Mouse (Mus musculus) layer of hippocampus, adult 11-12 months (tissue): Measurements from ENCODE around the gene Ppip5k2.
"Not testable (repeated sequence)": the region's sequence is repeated elsewhere in the genome, so short reads cannot be mapped to it uniquely, and the experiment has no call there.

ENCODE experiments used
- DNase-seq: peaks from one replicate; pipeline ENCODE4 v3.0.0; 2022; ENCODE audit warnings: low spot score

The Ppip5k2 gene

GRCm38 (mm10) chr1:97769904-97770753 lies at the start of gene Ppip5k2, which contains the start of gene Gin1:
Gene Ppip5k2 (minus strand): TSS chr1:97770411.
Gene Gin1 (plus strand): TSS chr1:97770172.
- DNase-seq, result peak; percentile 94

GRCm38 (mm10) chr1:97809255-97809912 lies 39.2 kb upstream of the Ppip5k2 start:
- DNase-seq, result no peak

GRCm38 (mm10) chr1:97804520-97804919 lies 34.3 kb upstream of the Ppip5k2 start:
- no peak for DNase-seq

- no peak for DNase-seq
Measured at GRCm38 (mm10) chr1:97802207-97802902, 32.1 kb upstream of the Ppip5k2 start.

- DNase-seq, result no peak
Measured at GRCm38 (mm10) chr1:97795936-97796335, 25.7 kb upstream of the Ppip5k2 start.

GRCm38 (mm10) chr1:97794110-97794509 lies 23.9 kb upstream of the Ppip5k2 start:
- no peak for DNase-seq

GRCm38 (mm10) chr1:97788490-97788889 lies 18.3 kb upstream of the Ppip5k2 start:
- DNase-seq, result no peak

- no peak for DNase-seq
Measured at GRCm38 (mm10) chr1:97787674-97788073, 17.5 kb upstream of the Ppip5k2 start.

GRCm38 (mm10) chr1:97785685-97786393 lies 15.6 kb upstream of the Ppip5k2 start:
- no peak for DNase-seq

GRCm38 (mm10) chr1:97784928-97785327 lies 14.7 kb upstream of the Ppip5k2 start:
- no peak for DNase-seq

GRCm38 (mm10) chr1:97781674-97782073 lies 11.5 kb upstream of the Ppip5k2 start:
- no peak for DNase-seq

- DNase-seq, result no peak
Measured at GRCm38 (mm10) chr1:97773973-97774372, 3.8 kb upstream of the Ppip5k2 start.

GRCm38 (mm10) chr1:97773362-97773761 lies 3.2 kb upstream of the Ppip5k2 start:
- no peak for DNase-seq

- no peak for DNase-seq
Measured at GRCm38 (mm10) chr1:97771727-97772126, 1.5 kb upstream of the Ppip5k2 start.

- no peak for DNase-seq
Measured at GRCm38 (mm10) chr1:97771118-97771517, 907 bp upstream of the Ppip5k2 start.

GRCm38 (mm10) chr1:97769294-97769903 lies 812 bp downstream of the Ppip5k2 start:
- no peak for DNase-seq

GRCm38 (mm10) chr1:97768906-97769293 lies 1.3 kb downstream of the Ppip5k2 start:
- no peak for DNase-seq

- DNase-seq, result no peak
Measured at GRCm38 (mm10) chr1:97768089-97768488, 2.1 kb downstream of the Ppip5k2 start.

- DNase-seq, result not testable (repeated sequence)
Measured at GRCm38 (mm10) chr1:97765712-97766111, 4.5 kb downstream of the Ppip5k2 start.

GRCm38 (mm10) chr1:97761477-97761876 lies 8.7 kb downstream of the Ppip5k2 start:
- DNase-seq, result no peak

GRCm38 (mm10) chr1:97760598-97760997 lies 9.6 kb downstream of the Ppip5k2 start:
- no peak for DNase-seq

GRCm38 (mm10) chr1:97759841-97760240 lies 10.4 kb downstream of the Ppip5k2 start:
- no peak for DNase-seq
